Mouse (Mus musculus) heart, adult 2 months (tissue): Measurements from ENCODE around the gene Wnt3a. TPM values are rescaled to one million over a fixed set of nuclear protein-coding genes. Genes with fewer than 3 reads are reported as not detected.

Experiments used
- DNase-seq, 2 experiments: peaks; one replicate each; pipeline ENCODE4 v3.0.0; 2021
- H3K27ac ChIP-seq: fragments of 200-600 bp; 2 replicates; pipeline ENCODE4 v1.8.1; 2022
- H3K27me3 ChIP-seq: fragments of 200-500 bp; 2 replicates; pipeline ENCODE4 v1.6.1; 2012; ENCODE audit warnings: mild to moderate bottlenecking, low read length, inconsistent platforms, mixed read lengths; ENCODE audit not compliant: control insufficient read depth, insufficient read depth
- H3K36me3 ChIP-seq: fragments of 200-500 bp; 2 replicates; pipeline ENCODE4 v1.6.1; 2012; ENCODE audit warnings: low read length, inconsistent platforms; ENCODE audit not compliant: control insufficient read depth, insufficient read depth
- H3K4me1 ChIP-seq: fragments of 200-500 bp; 2 replicates; pipeline ENCODE4 v1.6.1; 2011; ENCODE audit warnings: low read length; ENCODE audit not compliant: control insufficient read depth, insufficient read depth
- H3K4me3 ChIP-seq: fragments of 200-600 bp; 2 replicates; pipeline ENCODE4 v1.8.1; 2022
- H3K79me2 ChIP-seq: fragments of 200-500 bp; replicated peaks from 2 replicates; pipeline ENCODE4 v1.6.1; 2012; ENCODE audit warnings: mild to moderate bottlenecking, inconsistent platforms, low read length, moderate library complexity, mixed read lengths; ENCODE audit not compliant: control insufficient read depth, insufficient read depth
- H3K9ac ChIP-seq: fragments of 200-500 bp; 2 replicates; pipeline ENCODE4 v1.6.1; 2012; ENCODE audit warnings: low read depth, mild to moderate bottlenecking, control low read depth, inconsistent platforms, low read length, mixed read lengths
- CTCF ChIP-seq: fragments of 200-600 bp; IDR thresholded peaks from 2 replicates; pipeline ENCODE4 v1.8.1; 2022; ENCODE audit warnings: antibody characterized with exemption, mild to moderate bottlenecking, moderate library complexity
- EP300 ChIP-seq: fragments of 200-500 bp; IDR thresholded peaks from 2 replicates; pipeline ENCODE4 v1.6.1; 2011; ENCODE audit warnings: low read depth, low read length, control low read depth; ENCODE audit not compliant: insufficient read depth
- POLR2A ChIP-seq: fragments of 200-500 bp; IDR thresholded peaks from 2 replicates; pipeline ENCODE4 v1.6.1; 2011; ENCODE audit warnings: mild to moderate bottlenecking, low read depth, low read length, control low read depth; ENCODE audit not compliant: insufficient read depth
- WGBS: fragments of 180-500 bp; shearing (Covaris S2); methylation state at CpG from one replicate; pipeline ENCODE4 v1.1.7; 2018; 5-methylcytosine and 5-hydroxymethylcytosine counted together
- intact Hi-C: fragments of 180-260 bp; cut with DNase I; formaldehyde crosslinking; loops from one replicate; pipeline ENCODE4 v1.15.1; 2025
- polyA plus RNA-seq: library from polyadenylated mRNA; depleted of rRNA; stranded (reverse); fragments of >200 nt; gene quantifications from 2 replicates; pipeline ENCODE4 v1.2.3, GENCODE M21; 2012
- total RNA-seq, 2 experiments: library from RNA; stranded (reverse); gene quantifications; 2 replicates each; pipeline ENCODE4 v1.2.3; 2021

Gene Wnt3a
- total and polyA plus RNA-seq, 3 experiments: not detected

DNA sequence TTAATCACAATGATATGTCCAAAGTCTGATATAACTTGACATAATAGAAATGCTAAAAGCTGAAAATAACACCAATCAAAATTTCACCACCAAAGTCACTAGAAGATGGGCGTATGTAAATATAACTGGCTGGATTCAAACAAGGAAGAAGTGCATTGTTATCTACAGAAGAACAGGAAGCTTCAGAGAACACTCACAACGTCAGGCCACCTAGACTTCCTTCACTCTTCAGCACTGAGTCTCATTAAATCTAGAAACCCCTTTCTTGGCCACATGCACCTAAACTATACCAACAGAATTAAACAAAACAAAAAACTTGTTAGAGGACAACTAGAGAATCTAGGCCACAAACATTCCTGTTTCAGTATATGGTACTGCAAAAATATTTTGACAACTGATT, 66.1 kb downstream of the Wnt3a start:
- H3K27ac ChIP-seq: no peak overlapping the region
- TF ChIP-seq CTCF: no peak
- TF ChIP-seq EP300: no peak
- TF ChIP-seq POLR2A: no peak
- H3K4me3 ChIP-seq: no peak overlapping the region
- intact Hi-C loops: no loop called here
- peaks cover 31% of the 10 kb centered on the region for H3K4me1 ChIP-seq
- H3K36me3 ChIP-seq: peaks cover 51% of the 10 kb centered on the region
- no peak for DNase-seq
- WGBS: 5% methylated on average over 2 of the region's 2 CpGs
- no peaks in the 10 kb centered on the region for H3K27me3 ChIP-seq
- H3K9ac ChIP-seq: no peak overlapping the region
- peaks cover 13% of the 10 kb centered on the region for H3K79me2 ChIP-seq

GRCm38 (mm10) chr11:59224025-59224424, 66.5 kb downstream of the Wnt3a start:
- H3K27ac ChIP-seq: no peak overlapping the region

GRCm38 (mm10) chr11:59222306-59222705, 68.2 kb downstream of the Wnt3a start:
- Histone ChIP-seq H3K36me3 (peaks cover 68% of the 10 kb centered on the region), H3K4me3 (no peak overlapping the region), H3K79me2 (peaks cover 16% of the 10 kb centered on the region), H3K27ac (no peak overlapping the region), H3K9ac (no peak overlapping the region), H3K4me1 (peaks cover 37% of the 10 kb centered on the region), H3K27me3 (no peaks in the 10 kb centered on the region)
- no peak for TF ChIP-seq EP300
- TF ChIP-seq POLR2A: no peak
- TF ChIP-seq CTCF: no peak
- intact Hi-C loops: no loop called here
- no peak for DNase-seq
- WGBS: 71% methylated on average over 4 of the region's 4 CpGs

More at GRCm38 (mm10) chr11:59224025-59224424, 66.5 kb downstream of the Wnt3a start:
- no peak for DNase-seq
- TF ChIP-seq POLR2A: no peak
- TF ChIP-seq CTCF: no peak
- no peak for TF ChIP-seq EP300
- Histone ChIP-seq H3K36me3 (peaks cover 52% of the 10 kb centered on the region), H3K4me3 (no peak overlapping the region), H3K4me1 (peaks cover 31% of the 10 kb centered on the region), H3K27me3 (no peaks in the 10 kb centered on the region), H3K79me2 (peaks cover 13% of the 10 kb centered on the region), H3K9ac (no peak overlapping the region)
- intact Hi-C loops: no loop called here
- 62% methylated on average over 3 of the region's 3 CpGs for WGBS

DNA sequence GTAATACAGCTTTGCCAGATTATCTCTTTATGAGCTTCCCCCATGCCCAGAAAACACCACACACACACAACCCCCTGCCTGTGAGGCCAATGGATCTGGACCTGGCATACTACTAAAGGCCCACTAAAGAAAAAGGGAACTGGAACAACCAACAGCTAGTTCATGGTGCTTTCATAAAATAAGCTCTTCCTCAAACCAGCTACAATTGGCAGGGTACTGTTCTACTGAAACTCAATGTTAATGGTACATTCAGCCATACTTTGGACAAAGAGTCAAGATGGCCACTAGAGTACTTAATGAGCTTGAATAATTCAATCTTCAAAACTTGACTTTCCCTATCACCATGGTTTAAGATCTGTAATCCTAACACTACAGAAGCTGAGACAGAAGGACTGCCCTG, 68.9 kb downstream of the Wnt3a start:
- Histone ChIP-seq H3K4me3 (no peak overlapping the region), H3K79me2 (peaks cover 13% of the 10 kb centered on the region), H3K27me3 (no peaks in the 10 kb centered on the region), H3K9ac (no peak overlapping the region), H3K4me1 (peaks cover 37% of the 10 kb centered on the region), H3K36me3 (peaks cover 74% of the 10 kb centered on the region), H3K27ac (no peak overlapping the region)
- no peak for DNase-seq
- TF ChIP-seq POLR2A (no peak), CTCF (no peak), EP300 (no peak)
- intact Hi-C loops: no loop called here

DNA sequence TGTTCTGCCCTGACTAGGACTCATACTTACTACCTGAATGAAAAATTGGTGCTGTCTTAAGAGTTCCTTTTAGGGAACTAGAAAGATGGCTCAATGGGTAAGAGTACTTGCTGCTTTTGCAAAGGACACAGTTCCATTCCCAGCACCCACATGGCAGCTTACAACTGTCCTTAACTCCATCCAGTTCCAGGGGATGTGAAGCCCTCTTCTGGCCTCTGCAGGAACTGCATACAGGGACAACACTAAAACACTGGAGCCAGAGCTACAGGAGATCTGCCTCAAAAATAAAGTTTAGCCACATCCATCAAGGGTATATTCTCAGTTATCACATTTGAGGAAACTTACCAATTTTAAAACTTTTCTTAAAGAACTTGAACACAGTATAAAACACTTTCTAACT, 71.5 kb downstream of the Wnt3a start:
- peak in 1 of 2 experiments; percentile 34 for DNase-seq
- H3K79me2 ChIP-seq: peaks cover 22% of the 10 kb centered on the region
- peaks cover 70% of the 10 kb centered on the region for H3K36me3 ChIP-seq
- TF ChIP-seq POLR2A (no peak), CTCF (peak; percentile 75), EP300 (no peak)
- H3K4me3 ChIP-seq: no peak overlapping the region
- no peak overlapping the region for H3K27ac ChIP-seq
- no peak overlapping the region for H3K9ac ChIP-seq
- H3K27me3 ChIP-seq: no peaks in the 10 kb centered on the region
- intact Hi-C loops: no loop called here
- H3K4me1 ChIP-seq: peaks cover 28% of the 10 kb centered on the region

- Histone ChIP-seq H3K79me2 (peaks cover 19% of the 10 kb centered on the region), H3K4me1 (peaks cover 26% of the 10 kb centered on the region), H3K4me3 (no peak overlapping the region), H3K9ac (no peak overlapping the region), H3K27me3 (no peaks in the 10 kb centered on the region), H3K27ac (no peak overlapping the region; the same call in 1 of the 2 replicates), H3K36me3 (peaks cover 67% of the 10 kb centered on the region)
- 56% methylated on average over 4 of the region's 4 CpGs for WGBS
- TF ChIP-seq EP300 (no peak), POLR2A (no peak), CTCF (no peak)
- intact Hi-C loops: no loop called here
- no peak for DNase-seq
Observed at GRCm38 (mm10) chr11:59218389-59218998, 72.1 kb downstream of the Wnt3a start.
